Mouse (Mus musculus): ENCODE results near the gene Tmem131.

- TF ChIP-seq POLR2A (IDR thresholded peaks at IDR 0.05; ENCODE audit: insufficient read depth, low read depth, low read length), result no peak
- no peak for TF ChIP-seq CTCF (IDR thresholded peaks at IDR 0.05; ENCODE audit: insufficient read depth, low read depth, low read length)
These were observed 39.9 kb downstream of the Tmem131 start for GRCm38 (mm10) chr1:36903376-36904083.
